Mouse (Mus musculus) right cerebral cortex, postnatal 25 days (tissue): ENCODE results near the gene Hcrtr1.

Source experiments
- DNase-seq: peaks from one replicate; pipeline ENCODE4 v3.0.0; 2022

Hcrtr1 gene

GRCm38 (mm10) chr4:130167814-130168213 is 28.7 kb upstream of the Hcrtr1 start:
- DNase-seq, result no peak

DNA sequence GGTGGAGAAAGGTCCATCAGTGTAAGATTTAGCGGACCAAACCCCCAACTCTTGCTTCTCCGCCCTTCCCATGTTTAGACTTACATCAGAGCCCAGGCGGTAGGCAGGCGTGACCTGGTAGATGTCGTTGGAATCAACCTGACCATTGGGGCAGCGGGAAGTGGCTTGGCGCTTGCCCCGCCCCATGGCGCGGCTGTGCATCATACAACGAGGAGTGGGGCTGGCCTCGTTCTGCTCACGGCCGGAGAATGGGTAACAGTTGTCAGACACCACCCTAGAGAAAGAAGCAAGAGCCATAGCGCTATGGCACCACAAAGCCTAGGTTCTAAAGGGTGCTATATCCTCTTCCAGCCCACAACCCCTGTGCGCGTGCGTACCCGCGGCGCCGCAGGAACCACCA is 28.2 kb upstream of the Hcrtr1 start:
- no peak for DNase-seq

DNA sequence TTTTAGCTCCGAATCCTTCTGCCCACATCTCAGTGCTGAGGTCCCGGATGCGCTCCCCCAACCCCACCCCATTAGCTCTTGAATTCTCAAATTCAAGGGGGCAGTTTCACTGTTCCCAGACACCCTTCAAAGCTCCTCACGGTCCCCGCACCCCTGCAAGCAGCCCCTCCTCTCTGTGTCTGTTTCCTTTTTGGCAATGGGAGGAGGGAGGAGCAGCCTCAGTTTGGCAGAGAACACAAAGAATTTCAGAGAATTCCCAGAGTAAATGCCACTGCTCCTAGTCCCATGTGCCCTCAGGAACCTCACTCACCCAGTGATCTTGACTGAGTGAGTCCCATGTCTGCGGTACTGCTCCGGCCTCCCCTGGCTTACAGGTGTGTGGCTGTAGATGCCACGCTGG is 27.4 kb upstream of the Hcrtr1 start:
- no peak for DNase-seq

GRCm38 (mm10) chr4:130166061-130166460 is 26.9 kb upstream of the Hcrtr1 start:
- DNase-seq, result no peak

DNA sequence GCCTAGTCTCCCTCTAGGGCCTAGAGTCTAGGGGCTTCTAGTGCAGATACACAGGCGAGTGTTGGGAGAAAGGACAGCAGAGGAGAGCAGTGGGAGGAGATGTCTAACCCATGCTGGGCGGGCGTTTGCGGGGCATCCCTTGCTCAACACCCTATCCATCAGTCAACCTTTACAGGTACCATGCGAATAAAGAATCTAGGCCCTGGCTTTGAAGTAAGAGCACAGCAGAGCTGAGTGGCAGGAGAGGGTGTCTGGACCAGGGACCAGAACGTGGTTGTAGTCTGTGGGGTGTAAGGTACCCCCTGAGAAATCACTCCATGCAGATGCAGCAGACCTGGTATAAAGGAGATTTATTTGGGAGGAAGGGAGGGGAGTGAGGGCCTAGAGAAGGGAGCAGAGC is 25.0 kb upstream of the Hcrtr1 start:
- DNase-seq, result no peak

- no peak for DNase-seq
Observed at GRCm38 (mm10) chr4:130163391-130163861, 24.3 kb upstream of the Hcrtr1 start.

DNA sequence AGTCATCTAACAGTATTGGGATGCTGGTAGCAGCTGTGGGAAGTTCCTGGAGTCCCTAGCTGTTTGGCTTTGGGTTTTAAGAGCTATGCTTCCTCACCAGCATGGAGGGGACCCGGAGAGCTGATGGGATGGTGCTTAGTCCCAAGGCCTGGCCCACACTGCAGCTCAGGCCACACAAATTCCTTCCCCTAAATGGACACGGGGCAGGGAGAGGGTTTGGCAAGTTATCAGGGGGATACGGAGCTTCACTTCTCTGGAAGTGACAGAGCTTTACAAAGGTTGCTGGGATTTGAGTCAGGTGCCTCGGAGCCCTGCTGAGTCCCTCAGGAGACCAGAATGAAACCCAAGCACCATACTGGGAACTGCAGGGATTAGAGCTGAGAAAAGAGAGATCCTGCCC is 22.2 kb upstream of the Hcrtr1 start:
- no peak for DNase-seq

DNA sequence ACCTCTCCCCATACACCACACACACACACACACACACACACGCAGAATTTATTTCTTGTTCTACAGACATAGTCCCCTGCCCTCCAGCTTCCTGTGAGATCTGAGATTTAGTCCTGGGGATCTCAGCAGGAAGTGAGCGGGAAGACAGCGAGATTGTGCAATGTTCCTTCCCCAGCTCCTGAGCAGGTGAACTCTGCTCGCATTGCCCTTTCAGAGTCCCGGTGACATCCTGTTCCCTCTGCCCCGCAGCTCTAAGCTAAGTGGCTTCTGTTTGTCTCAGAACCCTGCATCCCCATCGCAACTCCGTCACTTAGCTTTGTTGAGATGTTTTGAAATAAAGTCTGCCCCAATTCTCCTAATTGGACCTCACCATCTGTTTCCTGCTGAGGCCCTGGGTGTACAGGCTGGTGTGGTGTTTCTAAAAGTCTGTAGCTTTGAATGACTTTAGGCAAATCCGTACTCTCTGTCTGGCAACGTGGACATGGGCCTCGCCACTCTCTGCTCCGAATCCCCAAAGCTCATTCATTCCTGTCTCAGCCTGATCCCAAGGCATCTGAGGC is 17.7 kb upstream of the Hcrtr1 start:
- DNase-seq, result no peak

DNA sequence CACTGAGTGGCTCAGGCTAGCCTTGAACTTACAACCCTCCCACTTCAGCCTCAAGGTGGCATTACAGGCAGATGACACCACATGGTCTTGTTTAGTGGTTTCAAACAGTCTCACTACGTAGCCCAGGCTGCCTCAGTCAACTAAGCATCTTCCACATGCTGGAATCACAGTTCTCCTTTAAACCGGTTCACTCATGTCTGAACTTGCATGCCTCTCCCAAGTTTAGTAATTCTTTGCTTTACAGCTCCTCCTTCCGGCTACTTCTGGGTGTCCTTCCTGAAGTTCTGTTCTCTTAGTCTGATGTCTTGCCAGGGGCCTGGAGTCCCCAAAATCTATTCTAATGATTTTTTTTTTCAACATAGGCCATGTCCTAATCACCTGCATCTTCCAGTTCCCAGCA is 15.1 kb upstream of the Hcrtr1 start:
- DNase-seq, result no peak

GRCm38 (mm10) chr4:130148405-130148804 is 9.2 kb upstream of the Hcrtr1 start:
- DNase-seq, result no peak

DNA sequence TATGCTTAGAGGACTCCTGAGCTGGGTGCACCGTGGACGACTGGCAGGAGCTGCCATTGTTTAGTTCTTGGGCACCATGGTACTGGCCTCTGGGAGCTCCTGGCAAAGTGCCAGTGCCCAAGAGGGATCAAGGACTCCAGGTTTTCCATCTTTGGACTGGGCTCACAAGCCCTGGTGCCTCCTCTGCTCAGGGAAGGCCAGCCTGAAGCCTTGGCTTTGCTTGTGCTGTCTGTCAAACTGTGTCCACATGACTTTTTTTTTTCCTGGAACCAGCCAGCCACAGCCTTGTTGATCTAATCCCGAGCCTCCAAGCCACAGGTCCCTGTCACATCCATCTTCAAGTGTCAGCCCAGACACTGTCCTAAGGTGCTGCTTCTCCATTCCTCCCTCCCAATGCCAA is 2.6 kb upstream of the Hcrtr1 start:
- no peak for DNase-seq

DNA sequence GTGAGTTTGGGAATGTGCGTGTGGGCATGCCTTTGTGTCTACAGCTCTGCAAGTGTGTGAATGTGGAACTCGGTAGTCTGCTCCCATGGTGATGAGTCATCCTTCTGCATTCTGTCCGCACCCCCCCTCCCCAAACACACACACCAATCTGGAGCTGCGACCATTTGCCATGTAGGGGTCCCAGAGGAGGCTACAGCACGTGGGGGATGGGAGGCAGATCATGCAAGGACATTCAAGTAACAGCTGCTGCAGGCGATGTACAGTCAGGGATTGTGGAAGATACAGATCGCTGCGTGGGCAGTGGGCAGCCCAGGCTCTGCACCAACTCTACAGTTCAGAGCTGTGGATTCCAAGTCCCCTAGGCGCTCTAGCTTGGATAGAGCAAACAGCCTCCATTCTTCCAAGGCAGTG is 1.8 kb upstream of the Hcrtr1 start:
- DNase-seq, result peak; percentile 70

DNA sequence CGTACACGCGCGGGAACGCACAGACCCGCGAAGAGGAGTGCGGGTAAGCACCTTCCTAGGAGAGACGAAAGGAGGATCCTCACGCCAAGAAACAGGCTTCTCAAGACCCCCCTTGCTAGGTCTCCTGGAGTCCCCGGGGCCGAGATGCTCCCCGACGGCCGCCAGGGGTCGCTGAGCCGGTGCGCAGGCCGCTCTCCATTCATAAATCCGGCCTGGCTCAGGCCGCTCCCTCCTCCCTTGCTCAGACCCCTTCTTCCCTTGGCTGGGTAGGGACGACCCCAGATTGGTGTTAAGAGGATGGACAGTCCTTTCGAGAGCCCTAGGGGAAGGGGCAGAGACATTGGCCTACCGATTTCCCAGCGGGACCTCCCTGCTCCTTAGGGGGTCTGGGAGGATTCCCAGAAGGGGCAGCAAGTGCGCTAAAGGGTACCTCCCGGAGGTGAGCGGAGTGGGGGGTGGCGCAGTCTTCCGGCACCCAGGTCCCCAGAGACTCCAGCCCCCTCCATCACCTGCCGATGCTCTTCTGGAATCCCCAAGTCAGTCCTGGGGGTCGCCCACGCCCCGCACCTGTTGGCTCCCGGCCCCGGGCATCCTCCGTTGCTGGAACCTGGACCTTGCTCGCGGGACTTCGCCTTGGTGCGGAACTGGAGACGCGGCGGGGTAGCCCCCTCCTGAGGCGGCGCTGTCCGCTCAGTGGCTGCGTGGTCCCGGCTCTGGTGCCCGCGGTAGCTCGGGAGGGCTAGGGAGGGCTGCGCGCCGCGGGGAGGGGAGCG is 532 bp downstream of the Hcrtr1 start:
- DNase-seq, result peak; percentile 60

DNA sequence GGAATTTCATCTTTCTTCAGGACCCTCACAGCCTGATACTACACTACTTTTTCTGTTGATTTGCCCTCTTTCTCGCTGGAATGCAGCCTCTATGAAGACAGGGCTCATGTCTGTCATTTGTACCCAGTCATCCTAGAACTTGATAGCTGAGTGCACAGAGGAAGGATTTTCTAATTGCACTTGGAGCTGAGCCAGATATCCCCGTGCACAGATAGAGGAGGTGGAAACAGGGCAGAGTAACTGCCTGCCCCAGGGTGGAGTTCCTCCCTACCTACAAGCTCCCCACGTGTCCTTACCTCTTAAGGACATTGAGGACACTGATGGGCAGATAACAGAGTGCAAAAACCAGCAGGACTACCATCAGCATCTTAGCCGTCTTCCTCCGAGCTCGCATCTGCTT is 5.8 kb downstream of the Hcrtr1 start:
- DNase-seq, result no peak

DNA sequence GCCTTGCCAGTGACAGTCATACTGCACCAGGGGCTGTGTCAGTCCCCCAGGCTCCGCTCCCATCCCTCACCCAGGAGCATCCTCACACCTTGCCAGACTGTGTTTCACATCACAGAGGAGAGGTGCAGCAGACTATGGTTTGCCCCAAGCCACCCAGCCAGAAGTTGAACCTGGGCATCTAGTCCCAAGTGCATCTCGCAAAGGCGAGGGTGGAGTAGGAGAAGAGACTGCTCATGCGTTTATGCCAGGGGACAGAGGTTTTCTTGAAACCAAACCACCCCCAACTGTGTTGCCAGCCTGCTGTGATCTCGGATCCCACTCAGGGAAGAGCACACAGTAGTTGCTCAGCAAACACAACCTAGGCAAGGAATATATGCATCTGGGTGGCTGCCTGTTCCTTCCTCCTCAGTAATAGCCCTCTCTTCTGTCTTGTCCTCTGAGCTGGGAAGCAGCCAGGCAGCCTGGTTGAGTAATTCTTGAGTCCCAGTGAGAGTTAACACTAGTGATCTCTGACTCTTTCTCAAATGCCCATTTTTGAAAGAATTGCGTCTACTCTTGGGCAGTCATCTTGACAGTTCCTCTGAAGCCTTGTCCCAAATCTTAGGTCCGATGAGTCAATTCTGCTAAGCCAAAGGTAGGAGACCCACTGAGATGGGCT is 7.6 kb downstream of the Hcrtr1 start:
- no peak for DNase-seq

- no peak for DNase-seq
Observed at GRCm38 (mm10) chr4:130130641-130131350, 8.4 kb downstream of the Hcrtr1 start.

GRCm38 (mm10) chr4:130130082-130130481 is 9.1 kb downstream of the Hcrtr1 start:
- no peak for DNase-seq

DNA sequence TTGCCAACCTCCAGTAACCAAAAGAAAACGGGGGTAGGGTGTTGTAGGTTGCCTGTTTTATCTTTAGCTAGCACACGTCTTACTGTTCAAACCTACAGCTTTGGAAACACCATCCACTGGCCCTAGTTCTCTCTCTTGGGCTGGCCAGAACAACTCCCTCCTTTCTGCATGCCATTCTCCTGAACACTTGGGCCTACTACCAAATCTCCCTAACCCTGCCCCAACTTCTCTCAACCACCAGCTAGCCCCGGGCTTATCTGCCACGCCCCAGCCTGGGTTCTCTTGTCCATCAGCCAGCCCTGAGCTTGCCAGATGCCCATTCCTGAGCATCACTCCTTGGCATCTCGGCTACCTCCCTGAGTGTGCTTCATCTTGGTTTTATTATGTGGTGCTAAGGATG is 10.3 kb downstream of the Hcrtr1 start:
- DNase-seq, result no peak

- no peak for DNase-seq
Observed at GRCm38 (mm10) chr4:130125935-130126334, 13.2 kb downstream of the Hcrtr1 start.

DNA sequence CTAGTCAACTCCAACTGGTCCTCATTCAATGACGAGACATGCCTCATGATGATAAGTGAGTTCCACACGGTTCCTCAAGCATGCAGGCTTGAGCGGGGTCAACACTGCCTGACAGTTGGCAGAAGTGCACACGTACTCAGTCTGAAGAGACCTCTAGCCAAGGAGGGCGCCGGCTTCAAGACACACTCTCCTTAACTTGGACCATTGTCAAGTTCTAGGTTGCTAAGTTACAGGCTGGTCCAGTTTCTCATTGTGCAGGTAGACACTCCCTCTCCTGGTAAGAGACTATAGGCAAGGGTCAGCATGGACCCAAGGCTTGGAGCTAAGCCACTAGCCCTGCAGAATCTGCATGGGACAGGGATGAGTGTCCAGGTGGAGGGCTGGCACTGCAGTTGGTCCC is 14.0 kb downstream of the Hcrtr1 start:
- no peak for DNase-seq

- DNase-seq, result no peak
Observed at GRCm38 (mm10) chr4:130124110-130124509, 15.0 kb downstream of the Hcrtr1 start.

GRCm38 (mm10) chr4:130123020-130123419 is 16.1 kb downstream of the Hcrtr1 start:
- DNase-seq, result no peak

DNA sequence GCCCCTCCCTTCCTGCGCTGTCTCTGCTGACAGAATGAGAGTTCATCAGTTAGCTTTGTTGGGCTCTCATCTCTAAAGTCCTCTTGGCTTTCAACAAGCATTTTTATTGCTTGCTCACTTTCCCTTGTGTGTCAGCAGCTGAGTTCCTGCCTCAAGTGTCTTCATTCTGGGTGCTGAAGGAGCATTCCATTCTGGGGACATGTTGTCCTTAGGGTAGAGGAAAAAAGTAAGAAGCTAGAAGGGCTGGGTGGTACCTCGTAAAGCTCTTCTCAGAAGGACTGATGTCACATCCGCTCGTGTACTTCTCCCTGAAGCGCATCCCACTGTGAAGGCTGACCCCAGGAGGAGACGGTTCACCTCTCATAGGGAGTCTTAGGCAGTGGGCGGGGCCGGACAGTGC is 17.6 kb downstream of the Hcrtr1 start:
- DNase-seq, result no peak

DNA sequence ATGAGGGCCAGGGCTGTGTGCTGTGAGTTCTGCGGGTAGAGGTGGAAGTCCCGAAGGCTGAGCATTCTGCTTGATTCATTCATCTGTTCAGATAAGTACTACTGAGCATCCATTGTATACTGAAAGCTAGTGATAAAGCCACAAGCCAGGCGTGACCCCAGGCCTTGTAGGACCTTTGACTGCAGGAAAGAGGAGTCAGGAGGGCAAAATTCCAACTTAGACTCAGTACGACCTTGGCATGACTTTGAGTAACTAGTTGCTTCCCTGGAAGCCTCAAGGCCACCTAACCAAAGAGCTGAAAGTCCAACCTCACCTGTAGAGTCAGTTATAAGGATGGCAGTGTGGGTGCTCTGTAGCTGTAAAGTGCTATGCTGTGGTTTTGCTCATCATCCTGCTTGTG is 18.4 kb downstream of the Hcrtr1 start:
- DNase-seq, result no peak
